Mouse (Mus musculus) kidney, postnatal 10 days (tissue): ENCODE data around the gene Prss28.

ENCODE experiments used
- DNase-seq: peaks from one replicate; pipeline ENCODE4 v3.0.0; 2021; ENCODE audit warnings: mixed read lengths

Prss28 gene

DNA sequence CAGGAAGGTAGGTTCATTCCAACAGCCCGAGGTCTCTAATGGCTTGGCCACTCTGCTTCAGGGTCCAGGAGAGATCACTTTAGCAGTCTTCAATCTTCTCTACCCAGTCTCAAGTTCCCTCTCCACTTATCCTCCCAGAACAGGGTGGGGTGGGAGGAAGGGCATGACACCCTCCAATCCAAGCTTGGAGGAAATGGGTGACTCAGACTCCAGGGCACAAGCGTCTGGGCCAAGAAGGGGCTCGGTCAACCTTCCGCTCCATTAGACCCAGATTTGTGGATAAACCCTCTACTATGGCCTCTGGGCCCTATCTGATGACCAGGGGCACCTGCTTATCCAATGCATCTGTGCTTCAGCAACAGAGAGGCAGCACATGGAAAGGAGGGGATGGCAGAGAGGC is 37.0 kb downstream of the Prss28 start, which contains the start of gene Tpsab1:
TSS of gene Tpsab1 (minus strand) at position 101 of the 400 bp plus-strand sequence.
- DNase-seq: no peak

DNA sequence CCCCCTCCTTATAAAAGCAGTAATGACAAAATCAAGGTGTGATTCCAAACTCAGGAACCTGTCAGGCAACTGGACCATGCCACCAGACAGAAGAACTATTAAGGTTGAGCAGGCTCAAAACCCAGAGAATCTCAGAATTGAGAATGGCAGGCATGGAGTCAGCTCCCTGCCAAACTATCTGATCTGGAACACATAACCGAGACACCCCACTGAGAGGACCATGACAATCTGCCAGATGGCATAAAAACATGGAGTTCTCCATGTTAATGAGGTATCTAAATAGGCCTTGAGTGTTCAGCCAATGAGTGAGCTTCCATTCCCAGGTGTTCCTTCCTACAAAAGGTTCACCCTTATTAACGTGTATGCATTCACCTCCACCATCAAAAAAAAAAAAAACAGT is 52.8 kb downstream of the Prss28 start:
- no peak for DNase-seq
